Mouse (Mus musculus): ENCODE measurements at regions not wholly inside any gene's neighbourhood (a gene's known extent, or its start where the extent isn't known, plus 50 kb on each side); places are given as distances from the start of the nearest gene placed in this dataset.

DNA sequence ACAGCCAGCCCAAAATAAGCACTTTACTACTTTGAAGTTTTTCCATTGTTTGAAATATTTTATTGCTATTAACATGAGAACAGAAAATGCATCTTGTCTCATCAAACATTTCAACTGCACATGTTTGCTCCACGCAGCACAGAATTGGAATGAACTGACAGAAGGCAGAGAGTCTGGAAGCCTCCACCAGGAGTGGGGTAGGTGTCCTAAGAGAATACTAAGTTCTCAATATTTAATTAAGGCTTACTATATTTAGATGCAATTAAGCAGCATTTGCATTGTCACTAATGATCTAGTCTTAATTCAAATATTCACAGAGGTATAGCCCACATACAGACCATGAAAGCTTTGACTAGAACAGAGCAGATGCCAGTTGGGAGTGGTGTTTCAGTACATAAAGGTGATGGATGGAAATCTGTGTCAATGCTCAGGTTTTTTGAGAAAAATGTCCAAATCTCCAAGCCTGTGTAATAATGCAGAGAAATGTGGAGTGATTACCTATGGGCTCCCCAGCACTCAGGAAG, 491.2 kb downstream of the Tm4sf1 start:
- no peak for DNase-seq (ENCODE audit: low spot score)

- no peak for DNase-seq (ENCODE audit: low spot score)
Observed at GRCm38 (mm10) chr3:56793054-56793453, 508.7 kb downstream of the Tm4sf1 start.

DNA sequence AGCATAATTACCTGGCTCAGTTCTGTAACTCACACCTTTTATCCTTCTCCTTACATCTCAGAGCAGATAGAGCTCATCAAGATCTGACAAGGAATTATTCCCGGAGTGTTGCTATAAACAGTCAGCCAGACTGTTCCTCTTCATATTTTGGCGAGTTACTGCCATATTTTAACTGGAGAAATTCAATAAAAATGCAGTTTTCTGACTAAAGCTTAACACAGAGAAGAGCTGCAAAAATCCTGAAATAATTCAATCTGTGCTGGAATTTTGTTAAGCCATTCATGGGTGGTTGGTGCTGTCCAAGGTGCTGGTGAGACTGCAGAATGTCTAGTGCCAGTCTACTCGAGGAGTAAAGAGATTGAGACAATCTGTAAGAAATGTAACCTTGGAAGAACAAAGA, 512.6 kb downstream of the Tm4sf1 start:
- DNase-seq (ENCODE audit: low spot score) = no peak

DNA sequence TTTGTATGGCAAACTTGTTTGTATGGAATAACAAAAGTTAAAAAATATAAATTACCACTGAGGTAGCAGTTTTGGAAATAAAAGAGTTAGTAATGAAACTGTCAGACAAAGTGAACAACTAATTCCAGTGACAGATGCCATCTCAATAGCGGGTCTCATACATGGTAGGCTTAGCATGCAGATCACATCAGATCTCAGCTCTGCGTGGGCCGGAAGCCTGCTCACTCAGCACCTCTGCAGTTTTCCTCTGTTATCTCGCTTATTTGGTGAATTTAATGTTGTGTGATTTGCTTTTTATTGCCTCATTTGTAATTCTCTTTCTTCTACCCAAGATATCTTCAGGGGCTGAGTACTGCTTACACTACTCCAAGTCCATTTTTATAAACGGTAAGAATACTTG, 527.9 kb downstream of the Tm4sf1 start:
- no peak for DNase-seq (ENCODE audit: low spot score)

GRCm38 (mm10) chr3:56770225-56770624, 531.6 kb downstream of the Tm4sf1 start:
- DNase-seq (ENCODE audit: low spot score) = no peak

GRCm38 (mm10) chr3:56767133-56767532, 534.7 kb downstream of the Tm4sf1 start:
- no peak for DNase-seq (ENCODE audit: low spot score)

DNA sequence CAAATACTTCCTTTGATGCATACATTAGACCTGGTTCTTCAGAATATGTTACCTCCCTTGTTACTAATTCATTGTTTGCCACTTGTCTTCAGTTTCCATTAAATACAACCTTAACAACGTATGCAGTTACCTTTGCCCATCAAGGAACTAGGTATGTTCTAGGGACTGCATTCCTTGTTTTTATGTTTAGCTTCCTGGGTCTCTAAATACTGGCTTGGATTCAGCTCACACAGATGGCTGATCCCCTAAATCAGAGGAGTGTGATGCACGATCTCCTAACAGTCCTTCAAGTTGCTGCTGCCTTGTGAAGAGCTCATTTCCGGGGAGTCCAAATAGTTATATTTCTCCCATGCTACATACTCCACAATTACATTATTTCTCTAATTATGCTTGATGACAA, 537.5 kb downstream of the Tm4sf1 start:
- no peak for DNase-seq (ENCODE audit: low spot score)

- no peak for DNase-seq (ENCODE audit: low spot score)
Observed at GRCm38 (mm10) chr3:56763896-56764295, 537.9 kb downstream of the Tm4sf1 start.

DNA sequence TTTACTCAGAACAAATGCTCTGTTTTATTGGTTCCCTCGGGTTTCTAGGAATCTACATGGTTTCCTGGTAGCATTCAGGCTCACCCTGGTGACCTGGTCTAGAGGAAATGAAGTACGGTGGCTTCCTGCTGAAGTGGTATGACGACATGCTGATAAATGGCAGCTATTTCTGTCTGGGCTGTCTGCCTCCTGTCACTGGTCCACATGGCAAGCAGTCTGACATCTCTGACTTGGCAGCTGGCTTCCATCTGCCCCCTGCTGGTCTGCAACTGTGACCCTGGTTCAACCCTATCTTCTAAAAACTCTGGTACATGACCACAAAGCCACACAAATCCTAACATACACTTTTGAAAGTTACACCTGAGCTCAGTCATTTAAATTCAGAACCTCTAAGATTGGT, 548.1 kb downstream of the Tm4sf1 start:
- DNase-seq (ENCODE audit: low spot score) = no peak

- no peak for DNase-seq (ENCODE audit: low spot score)
Observed at GRCm38 (mm10) chr3:56751926-56752325, 549.9 kb downstream of the Tm4sf1 start.

GRCm38 (mm10) chr3:56740902-56741301, 557.4 kb upstream of the Nbea start:
- no peak for DNase-seq (ENCODE audit: low spot score)

GRCm38 (mm10) chr3:56739451-56739850, 556.0 kb upstream of the Nbea start:
- no peak for DNase-seq (ENCODE audit: low spot score)

GRCm38 (mm10) chr3:56730849-56731248, 547.3 kb upstream of the Nbea start:
- DNase-seq (ENCODE audit: low spot score) = no peak

DNA sequence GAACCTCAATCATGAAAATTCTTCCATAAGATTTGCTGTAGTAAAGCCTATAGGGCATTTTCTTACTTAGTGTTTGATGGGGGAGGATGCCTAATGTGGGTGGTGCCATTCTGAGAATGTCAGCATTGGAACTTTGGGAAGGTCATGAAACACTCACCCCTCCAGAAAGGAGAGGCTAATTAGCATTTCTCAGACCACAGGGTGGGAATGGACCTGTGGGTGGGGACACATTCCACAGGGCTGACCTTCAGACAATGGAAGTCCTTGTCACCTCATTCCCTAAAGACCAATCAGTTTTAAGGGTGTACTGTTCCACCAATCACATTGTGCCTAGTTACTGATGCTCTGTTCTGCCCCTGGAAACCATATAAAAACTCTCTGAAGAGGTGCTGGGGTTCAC, 541.5 kb upstream of the Nbea start:
- no peak for DNase-seq (ENCODE audit: low spot score)

GRCm38 (mm10) chr3:56708260-56708659, 524.8 kb upstream of the Nbea start:
- no peak for DNase-seq (ENCODE audit: low spot score)

DNA sequence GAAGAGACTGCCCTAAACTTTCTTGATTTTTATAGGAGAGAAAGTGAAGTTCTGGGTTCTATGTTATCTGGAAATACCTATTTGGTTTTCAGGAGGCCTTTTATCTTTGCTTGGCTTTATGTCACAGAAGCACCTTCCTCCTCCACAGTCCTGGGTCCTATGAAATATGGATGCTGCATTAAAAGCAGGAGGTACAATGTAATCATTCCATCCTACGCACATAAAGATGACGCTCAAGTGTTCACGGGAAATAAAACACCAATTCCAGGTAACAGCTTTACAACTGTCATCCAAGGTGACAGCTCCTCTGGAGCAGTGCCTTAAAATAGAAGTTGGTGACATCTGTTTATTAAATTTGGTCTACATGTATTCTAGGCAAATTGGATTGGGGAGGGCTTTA, 523.8 kb upstream of the Nbea start:
- DNase-seq (ENCODE audit: low spot score) = no peak

- no peak for DNase-seq (ENCODE audit: low spot score)
Observed at GRCm38 (mm10) chr3:56706038-56706437, 522.5 kb upstream of the Nbea start.

- DNase-seq (ENCODE audit: low spot score) = no peak
Observed at GRCm38 (mm10) chr3:56698941-56699340, 515.4 kb upstream of the Nbea start.

DNA sequence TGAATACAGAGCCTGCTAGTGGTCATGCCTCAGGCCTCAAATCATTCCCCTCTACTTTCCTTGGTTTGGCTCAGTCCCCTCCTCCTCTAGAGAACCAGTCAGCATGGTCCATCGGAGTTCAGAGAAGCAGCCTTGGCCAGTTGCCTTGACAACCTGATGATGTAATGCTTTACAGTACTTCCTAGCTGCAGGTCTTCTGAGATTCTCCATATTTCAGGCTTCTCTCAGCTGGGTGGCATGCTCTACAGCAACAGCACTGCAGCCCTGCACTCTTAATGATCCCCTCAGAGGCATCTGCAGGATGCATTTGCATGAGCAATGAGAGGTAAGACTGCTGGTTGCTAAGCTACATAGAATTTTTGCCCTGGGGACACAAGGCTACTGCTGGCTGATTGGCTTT, 514.7 kb upstream of the Nbea start:
- no peak for DNase-seq (ENCODE audit: low spot score)

DNA sequence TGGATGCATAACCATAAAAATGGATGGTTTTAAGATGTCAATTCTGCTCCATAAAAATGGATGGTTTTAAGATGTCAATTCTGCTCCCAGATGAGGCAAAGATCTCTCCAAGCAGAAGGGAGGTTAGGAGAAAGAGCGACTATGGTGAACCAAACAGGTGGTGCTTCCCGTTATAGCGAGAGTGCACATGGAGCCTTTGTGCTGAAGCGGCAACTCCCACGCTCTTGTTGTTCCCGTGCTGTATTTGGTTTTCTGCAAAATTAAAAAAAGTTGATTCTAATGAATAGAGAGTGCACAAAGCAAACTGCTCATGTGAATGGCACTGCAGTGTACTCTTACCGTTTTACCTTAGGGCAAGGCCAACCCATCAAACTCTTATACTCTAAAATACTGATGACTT, 497.5 kb upstream of the Nbea start:
- no peak for DNase-seq (ENCODE audit: low spot score)

DNA sequence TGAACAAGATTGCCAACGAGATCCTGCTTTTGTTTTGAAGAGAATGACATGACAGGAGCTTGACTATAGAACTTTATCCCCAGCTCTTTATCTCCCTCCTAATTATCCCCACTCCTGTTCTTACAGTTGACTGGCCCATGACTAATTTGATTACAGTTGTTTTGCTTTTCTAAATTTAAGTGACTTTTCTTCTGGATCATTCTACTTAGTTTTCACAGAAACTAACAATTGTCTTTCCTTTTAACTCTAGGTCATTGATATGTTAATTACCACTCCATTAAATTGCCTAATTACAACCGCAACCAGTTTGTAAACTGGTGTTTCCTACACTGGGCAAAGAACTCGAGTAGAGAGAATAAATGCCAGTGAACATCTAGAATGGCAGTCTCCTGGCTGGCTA, 485.3 kb upstream of the Nbea start:
- no peak for DNase-seq (ENCODE audit: low spot score)

DNA sequence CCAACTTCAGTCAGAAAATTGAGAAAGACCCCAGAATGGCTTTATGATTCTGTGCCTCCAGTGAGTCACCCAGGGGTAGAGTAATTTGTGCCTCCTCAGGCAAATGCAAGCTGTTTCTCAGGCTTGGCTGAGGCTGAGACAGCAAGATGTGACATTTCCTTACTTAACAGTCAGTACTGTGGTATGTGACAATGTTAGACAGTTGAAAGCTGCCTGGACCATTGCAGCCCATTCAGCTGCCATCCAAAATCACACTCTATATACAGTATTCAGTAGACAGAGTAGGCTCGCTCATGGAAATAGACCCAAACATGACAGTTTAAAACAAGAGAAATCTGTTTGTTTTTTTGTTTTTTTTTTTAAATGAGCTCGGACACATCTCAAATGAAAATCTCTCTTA, 477.1 kb upstream of the Nbea start:
- no peak for DNase-seq (ENCODE audit: low spot score)

GRCm38 (mm10) chr3:56647313-56647712, 463.8 kb upstream of the Nbea start:
- no peak for DNase-seq (ENCODE audit: low spot score)
